Mouse (Mus musculus) MEL (cell line): ENCODE results near the gene Ccdc188. TPM values are rescaled to one million over a fixed set of nuclear protein-coding genes. Genes with fewer than 3 reads are reported as not detected.
A peak's percentile ranks its signal among the peaks of the same experiment; 100 is the strongest.
"Not testable (repeated sequence)": the region's sequence is repeated elsewhere in the genome, so short reads cannot be mapped to it uniquely, and the experiment has no call there.

ENCODE experiments used
- DNase-seq: peaks from one replicate; pipeline ENCODE4 v3.0.0; 2011; ENCODE audit warnings: low read depth, low spot score
- H3K27ac ChIP-seq: 2 replicates; pipeline ENCODE4 v1.5.1; 2012; ENCODE audit warnings: low read depth, mild to moderate bottlenecking, control low read depth, low read length, moderate library complexity; ENCODE audit not compliant: control insufficient read depth
- H3K27me3 ChIP-seq, 2 experiments: fragments of 150-350 bp in 1 of 2; sonication (generic) in 1 of 2; 2 replicates each; pipeline ENCODE4 v1.6.1; 2012; ENCODE audit warnings: low read length in 2 of 2, mild to moderate bottlenecking in 2 of 2, improper control_type of control experiment in 1 of 2, moderate library complexity in 1 of 2; ENCODE audit not compliant: insufficient read depth in 2 of 2, control insufficient read depth in 1 of 2
- H3K36me3 ChIP-seq, 2 experiments: 2 replicates each; pipeline ENCODE4 v1.6.1; 2012 to 2014; ENCODE audit warnings: low read length in 2 of 2, improper control_type of control experiment in 1 of 2, inconsistent platforms in 1 of 2, mild to moderate bottlenecking in 1 of 2; ENCODE audit not compliant: insufficient read depth in 2 of 2, control insufficient read depth in 1 of 2
- H3K4me1 ChIP-seq, 2 experiments: fragments of 150-350 bp in 1 of 2; sonication (generic) in 1 of 2; 2 replicates each; pipeline ENCODE4 v1.6.1; 2012; ENCODE audit warnings: low read length in 2 of 2, improper control_type of control experiment in 1 of 2, mild to moderate bottlenecking in 1 of 2; ENCODE audit not compliant: insufficient read depth in 2 of 2, control insufficient read depth in 1 of 2
- H3K4me3 ChIP-seq, 2 experiments: fragments of 150-350 bp in 1 of 2; sonication (generic) in 1 of 2; 2 replicates each; pipeline ENCODE4 v1.5.1; 2012; ENCODE audit warnings: low read depth in 2 of 2, low read length in 2 of 2, mild to moderate bottlenecking in 2 of 2, moderate library complexity in 2 of 2, control low read depth in 1 of 2, improper control_type of control experiment in 1 of 2; ENCODE audit not compliant: control insufficient read depth in 1 of 2, insufficient read depth in 1 of 2
- H3K79me2 ChIP-seq: 2 replicates; pipeline ENCODE4 v1.6.1; 2012; ENCODE audit warnings: mild to moderate bottlenecking, low read length, moderate library complexity; ENCODE audit not compliant: control insufficient read depth, poor library complexity, insufficient read depth
- H3K9ac ChIP-seq: 2 replicates; pipeline ENCODE4 v1.6.1; 2012; ENCODE audit warnings: low read depth, mild to moderate bottlenecking, control low read depth, low read length, moderate library complexity; ENCODE audit not compliant: control insufficient read depth, poor library complexity, severe bottlenecking
- H3K9me3 ChIP-seq: fragments of 150-350 bp; sonication (generic); replicated peaks from 2 replicates; pipeline ENCODE4 v1.6.1; 2012; ENCODE audit warnings: mild to moderate bottlenecking, low read length, improper control_type of control experiment, moderate library complexity; ENCODE audit not compliant: insufficient read depth
- BHLHE40 ChIP-seq: IDR thresholded peaks from 2 replicates; pipeline ENCODE4 v1.6.1; 2012; ENCODE audit warnings: low read depth, mild to moderate bottlenecking, inconsistent platforms, low read length, improper control_type of control experiment, borderline replicate concordance
- CHD1 ChIP-seq: IDR thresholded peaks from 2 replicates; pipeline ENCODE4 v1.6.1; 2012; ENCODE audit warnings: low read depth, mild to moderate bottlenecking, inconsistent platforms, low read length, improper control_type of control experiment
- ELF1 ChIP-seq: IDR thresholded peaks from 2 replicates; pipeline ENCODE4 v1.6.1; 2014; ENCODE audit warnings: low read depth, mild to moderate bottlenecking, inconsistent platforms, low read length, improper control_type of control experiment, moderate library complexity
- EP300 ChIP-seq, 2 experiments: IDR thresholded peaks; 2 replicates each; pipeline ENCODE4 v1.6.1; 2011; ENCODE audit warnings: improper control_type of control experiment in 2 of 2, low read length in 2 of 2, low read depth in 1 of 2, mild to moderate bottlenecking in 1 of 2
- ETS1 ChIP-seq: IDR thresholded peaks from 2 replicates; pipeline ENCODE4 v1.6.1; 2012; ENCODE audit warnings: low read depth, mild to moderate bottlenecking, inconsistent platforms, low read length, improper control_type of control experiment, moderate library complexity
- GABPA ChIP-seq: IDR thresholded peaks from 2 replicates; pipeline ENCODE4 v1.6.1; 2012; ENCODE audit warnings: low read depth, mild to moderate bottlenecking, inconsistent platforms, low read length, improper control_type of control experiment, moderate library complexity
- GATA1 ChIP-seq: IDR thresholded peaks from 2 replicates; pipeline ENCODE4 v1.6.1; 2011; ENCODE audit warnings: low read depth, low read length, improper control_type of control experiment
- HCFC1 ChIP-seq: IDR thresholded peaks from 2 replicates; pipeline ENCODE4 v1.6.1; 2012; ENCODE audit warnings: low read depth, mild to moderate bottlenecking, inconsistent platforms, low read length, improper control_type of control experiment, moderate library complexity
- MAX ChIP-seq: IDR thresholded peaks from 2 replicates; pipeline ENCODE4 v1.6.1; 2011; ENCODE audit warnings: low read length, improper control_type of control experiment
- MAZ ChIP-seq: IDR thresholded peaks from 2 replicates; pipeline ENCODE4 v1.6.1; 2012; ENCODE audit warnings: low read depth, mild to moderate bottlenecking, inconsistent platforms, low read length, improper control_type of control experiment
- MEF2A ChIP-seq: IDR thresholded peaks from 2 replicates; pipeline ENCODE4 v1.6.1; 2014; ENCODE audit warnings: low read depth, mild to moderate bottlenecking, inconsistent platforms, low read length, improper control_type of control experiment; ENCODE audit not compliant: poor library complexity, insufficient replicate concordance, severe bottlenecking; ENCODE audit errors: extremely low read depth
- MYB ChIP-seq: IDR thresholded peaks from 2 replicates; pipeline ENCODE4 v1.6.1; 2011; ENCODE audit warnings: mild to moderate bottlenecking, low read depth, low read length, improper control_type of control experiment
- MYC ChIP-seq: IDR thresholded peaks from 2 replicates; pipeline ENCODE4 v1.6.1; 2011; ENCODE audit warnings: low read depth, mild to moderate bottlenecking, low read length, improper control_type of control experiment, moderate library complexity
- NELFE ChIP-seq: IDR thresholded peaks from 2 replicates; pipeline ENCODE4 v1.6.1; 2011; ENCODE audit warnings: low read depth, low read length, improper control_type of control experiment
- NRF1 ChIP-seq: IDR thresholded peaks from 2 replicates; pipeline ENCODE4 v1.6.1; 2014; ENCODE audit warnings: low read depth, mild to moderate bottlenecking, inconsistent platforms, low read length, improper control_type of control experiment, moderate library complexity; ENCODE audit not compliant: poor library complexity, insufficient read depth, severe bottlenecking
- POLR2AphosphoS2 ChIP-seq: IDR thresholded peaks from 2 replicates; pipeline ENCODE4 v1.6.1; 2011; ENCODE audit warnings: low read length, improper control_type of control experiment
- POLR2AphosphoS5 ChIP-seq: IDR thresholded peaks from 2 replicates; pipeline ENCODE4 v1.6.1; 2012; ENCODE audit warnings: low read depth, borderline replicate concordance, mild to moderate bottlenecking, inconsistent platforms, low read length, moderate library complexity, mixed read lengths
- RCOR1 ChIP-seq: IDR thresholded peaks from 2 replicates; pipeline ENCODE4 v1.6.1; 2012; ENCODE audit warnings: low read depth, mild to moderate bottlenecking, inconsistent platforms, low read length, improper control_type of control experiment
- SMC3 ChIP-seq: IDR thresholded peaks from 2 replicates; pipeline ENCODE4 v1.6.1; 2011; ENCODE audit warnings: low read depth, low read length, improper control_type of control experiment
- TCF12 ChIP-seq: IDR thresholded peaks from 2 replicates; pipeline ENCODE4 v1.6.1; 2014; ENCODE audit warnings: low read depth, mild to moderate bottlenecking, inconsistent platforms, low read length, improper control_type of control experiment, moderate library complexity
- USF1 ChIP-seq: IDR thresholded peaks from 2 replicates; pipeline ENCODE4 v1.6.1; 2014; ENCODE audit warnings: low read depth, mild to moderate bottlenecking, inconsistent platforms, low read length, improper control_type of control experiment, moderate library complexity
- ZC3H11A ChIP-seq: IDR thresholded peaks from 2 replicates; pipeline ENCODE4 v1.6.1; 2012; ENCODE audit warnings: low read depth, mild to moderate bottlenecking, inconsistent platforms, low read length, improper control_type of control experiment
- ZKSCAN1 ChIP-seq: IDR thresholded peaks from 2 replicates; pipeline ENCODE4 v1.6.1; 2012; ENCODE audit warnings: low read depth, mild to moderate bottlenecking, inconsistent platforms, low read length, improper control_type of control experiment, moderate library complexity
- ZNF384 ChIP-seq: IDR thresholded peaks from 2 replicates; pipeline ENCODE4 v1.6.1; 2012; ENCODE audit warnings: low read depth, mild to moderate bottlenecking, inconsistent platforms, low read length, improper control_type of control experiment
- polyA plus RNA-seq, 2 experiments: library from polyadenylated mRNA; stranded (reverse) in 1 of 2; unstranded in 1 of 2; fragments of >175 nt in 1 of 2; fragments of >200 nt in 1 of 2; gene quantifications; 2 replicates each; pipeline versions ENCODE4 v1.2.1 to v1.2.4; 2012; ENCODE audit warnings: low replicate concordance in 2 of 2, low read depth in 1 of 2; ENCODE audit not compliant: insufficient read length in 2 of 2, insufficient read depth in 1 of 2, missing spikeins in 1 of 2
- total RNA-seq: library from RNA; depleted of rRNA; stranded (reverse); fragments of 300-350 nt; gene quantifications from 2 replicates; pipeline ENCODE4 v1.2.3, GENCODE M21; 2012

Gene Ccdc188
- total and polyA plus RNA-seq, 3 experiments: not detected

GRCm38 (mm10) chr16:18195068-18195467 lies 22.6 kb upstream of the Ccdc188 start:
- Histone ChIP-seq H3K36me3 (no peaks in the 10 kb centered on the region), H3K27me3 (no peaks in the 10 kb centered on the region; a peak in 2 of 4 replicates), H3K27ac (no peak overlapping the region), H3K4me3 (no peak overlapping the region), H3K4me1 (no peaks in the 10 kb centered on the region), H3K79me2 (no peaks in the 10 kb centered on the region), H3K9ac (no peak overlapping the region), H3K9me3 (no peaks in the 10 kb centered on the region)
- DNase-seq: peak; percentile 61
- no peak for TF ChIP-seq CHD1
- no peak for TF ChIP-seq MYC
- no peak for TF ChIP-seq HCFC1
- no peak for TF ChIP-seq MEF2A
- no peak for TF ChIP-seq BHLHE40
- no peak for TF ChIP-seq POLR2AphosphoS5
- no peak for TF ChIP-seq NELFE
- TF ChIP-seq RCOR1: no peak
- TF ChIP-seq ELF1: no peak
- TF ChIP-seq ZNF384: no peak

- not testable (repeated sequence) for H3K36me3 ChIP-seq, DNase-seq, H3K27ac ChIP-seq, H3K27me3 ChIP-seq, H3K4me1 ChIP-seq, H3K9me3 ChIP-seq, H3K4me3 ChIP-seq, H3K79me2 ChIP-seq, H3K9ac ChIP-seq
Observed at GRCm38 (mm10) chr16:18195561-18195960, 22.1 kb upstream of the Ccdc188 start.

GRCm38 (mm10) chr16:18197881-18198280 lies 19.8 kb upstream of the Ccdc188 start:
- Histone ChIP-seq H3K27me3 (no peaks in the 10 kb centered on the region; a peak in 2 of 4 replicates), H3K4me1 (no peaks in the 10 kb centered on the region), H3K36me3 (no peaks in the 10 kb centered on the region), H3K9ac (no peak overlapping the region), H3K27ac (no peak overlapping the region), H3K79me2 (no peaks in the 10 kb centered on the region), H3K9me3 (no peaks in the 10 kb centered on the region), H3K4me3 (no peak overlapping the region)
- TF ChIP-seq MEF2A (no peak), MYB (no peak), CHD1 (no peak), MAX (no peak), BHLHE40 (no peak), TCF12 (no peak), SMC3 (no peak), POLR2AphosphoS2 (no peak), NRF1 (no peak), HCFC1 (no peak), GATA1 (no peak), ZC3H11A (no peak), USF1 (no peak), ZKSCAN1 (no peak), ETS1 (no peak), GABPA (no peak), MAZ (no peak), EP300 (IDR thresholded peaks at IDR 0.05; ENCODE audit: low read depth in 1 of 2, low read length in 2 of 2) (no peak), MYC (no peak)
- DNase-seq: no peak
